Mouse (Mus musculus) lung, embryonic 14.5 days (tissue): Measurements from ENCODE around the gene Dyrk4. TPM values are rescaled to one million over a fixed set of nuclear protein-coding genes. Genes with fewer than 3 reads are reported as not detected.

ENCODE experiments used
- ATAC-seq: fragments of 200-750 bp; cut with Nextera tagmentation; 2 replicates; pipeline ENCODE4 v1.8.0; 2017; ENCODE audit warnings: mild to moderate bottlenecking, moderate TSS enrichment, moderate library complexity; ENCODE audit not compliant: insufficient read depth
- DNase-seq: peaks from one replicate; pipeline ENCODE4 v3.0.0-alpha.2; 2015
- H3K27ac ChIP-seq: fragments of 300-500 bp; sonication (generic); 2 replicates; pipeline ENCODE4 v1.5.1; 2014; ENCODE audit warnings: low read depth, mild to moderate bottlenecking, moderate library complexity
- H3K27me3 ChIP-seq: fragments of 300-500 bp; sonication (generic); 2 replicates; pipeline ENCODE4 v1.6.1; 2014; ENCODE audit warnings: low read length, control low read depth; ENCODE audit not compliant: insufficient read depth
- H3K36me3 ChIP-seq: fragments of 300-500 bp; sonication (generic); 2 replicates; pipeline ENCODE4 v1.6.1; 2014; ENCODE audit warnings: control low read depth; ENCODE audit not compliant: insufficient read depth
- H3K4me1 ChIP-seq: fragments of 300-500 bp; sonication (generic); 2 replicates; pipeline ENCODE4 v1.6.1; 2014; ENCODE audit warnings: antibody characterized with exemption, control low read depth; ENCODE audit not compliant: insufficient read depth
- H3K4me2 ChIP-seq: fragments of 300-500 bp; sonication (generic); 2 replicates; pipeline ENCODE4 v1.6.1; 2014; ENCODE audit warnings: mild to moderate bottlenecking
- H3K4me3 ChIP-seq: fragments of 300-500 bp; sonication (generic); 2 replicates; pipeline ENCODE4 v1.5.1; 2014; ENCODE audit warnings: low read depth, low read length
- H3K9ac ChIP-seq: fragments of 300-500 bp; sonication (generic); 2 replicates; pipeline ENCODE4 v1.6.1; 2014
- H3K9me3 ChIP-seq: fragments of 300-500 bp; sonication (generic); 2 replicates; pipeline ENCODE4 v1.6.1; 2016; ENCODE audit warnings: low read depth, low read length, control low read depth
- CTCF ChIP-seq: IDR thresholded peaks from 2 replicates; pipeline ENCODE4 v1.5.1; 2016; ENCODE audit warnings: antibody characterized with exemption, low read depth
- WGBS: fragments of 180-500 bp; shearing (Covaris S2); extraction: QIAGEN DNeasy Blood & Tissue Kit; methylation state at CpG from one replicate; pipeline ENCODE4 v1.1.7; 2014; 5-methylcytosine and 5-hydroxymethylcytosine counted together
- polyA plus RNA-seq: library from polyadenylated mRNA; unstranded; fragments of >200 nt; fragmentation: Nextera tagmentation; extraction: Ambion mirVana; gene quantifications from 2 replicates; pipeline ENCODE4 v1.2.1, GENCODE M21; 2014

The Dyrk4 gene
- polyA plus RNA-seq, 1 experiment from 2014 or later = 0.13 TPM

- Histone ChIP-seq H3K36me3 (peaks cover 26% of the 10 kb centered on the region), H3K27ac (no peak overlapping the region), H3K27me3 (no peaks in the 10 kb centered on the region), H3K4me2 (no peak overlapping the region), H3K4me3 (no peak overlapping the region), H3K9me3 (no peaks in the 10 kb centered on the region), H3K4me1 (no peaks in the 10 kb centered on the region), H3K9ac (no peak overlapping the region)
- ATAC-seq (no peak), DNase-seq (peak; percentile 72)
- peak; percentile 45 for TF ChIP-seq CTCF
- 85% methylated on average over 4 of the region's 4 CpGs for WGBS
These were observed 26.7 kb upstream of the Dyrk4 start for GRCm38 (mm10) chr6:126948336-126948735.

- Histone ChIP-seq H3K4me1 (peaks cover 3% of the 10 kb centered on the region; the same call in 1 of the 2 replicates), H3K27ac (no peak overlapping the region), H3K9ac (peak overlapping the region; percentile 79; the same call in 1 of the 2 replicates), H3K27me3 (no peaks in the 10 kb centered on the region), H3K9me3 (no peaks in the 10 kb centered on the region), H3K4me2 (peak overlapping the region; percentile 80), H3K4me3 (peak overlapping the region; percentile 61), H3K36me3 (peaks cover 11% of the 10 kb centered on the region)
- no peak for ATAC-seq
- WGBS = 3% methylated on average over 5 of the region's 5 CpGs
- peak; percentile 27; the same call in 1 of the 2 replicates for TF ChIP-seq CTCF
- peak; percentile 26 for DNase-seq
These were observed 18.8 kb upstream of the Dyrk4 start for GRCm38 (mm10) chr6:126940451-126940850.

DNA sequence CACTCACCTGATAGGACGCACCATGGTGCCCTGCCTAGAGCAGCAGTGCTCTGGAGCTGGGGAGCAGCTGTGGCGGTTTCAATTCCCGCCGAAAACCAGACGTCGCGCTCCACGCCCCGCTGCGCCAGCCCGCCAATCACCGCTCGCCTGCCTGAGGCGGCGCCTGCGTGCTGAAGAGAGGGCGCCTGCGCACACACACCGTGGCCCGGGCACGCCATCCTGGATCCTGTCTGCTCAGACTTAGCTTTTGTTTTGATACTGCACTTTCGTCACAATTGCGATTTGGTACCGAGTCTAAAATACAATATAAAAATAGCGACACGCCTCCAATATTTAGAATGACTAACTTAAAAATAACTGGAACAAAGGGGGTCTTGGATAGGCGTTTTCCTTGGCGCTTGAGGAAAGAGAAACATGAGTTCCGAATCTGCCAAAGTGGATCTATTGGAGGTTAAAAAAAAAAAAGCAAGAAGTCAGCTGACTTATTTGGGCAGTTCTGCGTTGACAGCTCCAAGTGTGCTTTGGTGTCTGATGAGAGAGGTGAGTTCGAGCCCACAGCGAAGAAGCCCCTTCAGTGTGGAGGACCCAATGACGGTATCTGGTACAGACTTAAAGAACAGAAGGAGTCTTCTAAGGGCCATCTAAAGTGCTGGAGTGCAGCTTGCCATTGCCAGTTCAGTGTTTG lies 18.0 kb upstream of the Dyrk4 start, which contains the start of the genes Rad51ap1 and D6Wsu163e:
TSS of gene Rad51ap1 (minus strand) at position 101 of the 685 bp plus-strand sequence.
TSS of gene D6Wsu163e (plus strand) at position 476 of the 685 bp plus-strand sequence.
- ATAC-seq (peak; percentile 100), DNase-seq (peak; percentile 97)
- Histone ChIP-seq H3K9ac (peak within 1 kb of the TSS; percentile 79), H3K4me3 (peak within 1 kb of the TSS; percentile 61), H3K27me3 (no peaks in the 10 kb centered on the region), H3K4me1 (peaks cover 3% of the 10 kb centered on the region; the same call in 1 of the 2 replicates), H3K27ac (peak within 1 kb of the TSS; percentile 31; the same call in 1 of the 2 replicates), H3K9me3 (no peaks in the 10 kb centered on the region), H3K4me2 (peak within 1 kb of the TSS; percentile 80), H3K36me3 (0 out of 2 replicates have a peak, but pooled peaks cover 4% of the 10 kb centered on the region)
- WGBS = under 1% methylated on average over 33 of the region's 33 CpGs
- TF ChIP-seq CTCF = no peak

DNA sequence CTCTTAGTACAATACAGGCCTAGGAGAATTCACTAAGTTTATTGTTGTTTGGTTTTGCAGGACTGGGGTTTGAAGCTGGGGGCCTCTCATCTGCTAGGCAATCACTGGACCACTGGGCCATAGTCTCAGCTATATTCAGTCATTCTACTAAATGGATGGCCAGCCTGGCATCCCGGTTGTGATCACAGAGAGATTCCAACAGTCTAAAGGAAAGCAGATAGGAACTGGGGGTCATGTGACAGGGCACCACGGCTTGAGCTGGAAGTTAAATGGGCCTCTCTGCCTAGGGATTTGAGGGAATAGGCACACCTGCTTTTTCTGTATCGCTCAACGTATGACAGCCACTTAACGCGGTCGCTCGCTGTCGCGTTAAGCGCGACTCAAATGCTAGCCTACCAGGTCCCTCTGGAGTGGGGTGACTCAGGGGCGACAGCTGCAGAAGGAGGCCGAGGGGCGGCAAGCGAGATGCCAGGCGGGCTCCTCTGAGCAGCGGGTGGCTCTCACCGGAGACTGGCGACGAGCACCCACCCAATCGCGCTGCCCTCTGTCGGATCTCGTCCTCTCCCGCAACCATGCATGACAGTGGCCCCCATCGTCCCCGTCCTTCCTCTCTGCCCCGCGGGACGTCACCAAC lies 17.3 kb upstream of the Dyrk4 start:
- ATAC-seq (no peak; the same call in 1 of the 2 replicates), DNase-seq (peak; percentile 1)
- Histone ChIP-seq H3K9ac (peak overlapping the region; percentile 79), H3K27me3 (no peaks in the 10 kb centered on the region), H3K4me3 (peak overlapping the region; percentile 61), H3K4me1 (peaks cover 3% of the 10 kb centered on the region; the same call in 1 of the 2 replicates), H3K36me3 (peaks cover 9% of the 10 kb centered on the region; the same call in 1 of the 2 replicates), H3K9me3 (no peaks in the 10 kb centered on the region), H3K27ac (no peak overlapping the region), H3K4me2 (peak overlapping the region; percentile 80)
- under 1% methylated on average over 31 of the region's 31 CpGs for WGBS
- TF ChIP-seq CTCF = no peak

- Histone ChIP-seq H3K4me2 (peak overlapping the region; percentile 80), H3K27me3 (no peaks in the 10 kb centered on the region), H3K9ac (peak overlapping the region; percentile 79; the same call in 1 of the 2 replicates), H3K36me3 (peaks cover 19% of the 10 kb centered on the region), H3K4me3 (peak overlapping the region; percentile 61), H3K4me1 (peaks cover 3% of the 10 kb centered on the region; the same call in 1 of the 2 replicates), H3K27ac (no peak overlapping the region), H3K9me3 (no peaks in the 10 kb centered on the region)
- ATAC-seq (no peak), DNase-seq (peak; percentile 11)
- peak; percentile 33 for TF ChIP-seq CTCF
- 77% methylated on average over 2 of the region's 2 CpGs for WGBS
These were observed 16.4 kb upstream of the Dyrk4 start for GRCm38 (mm10) chr6:126938047-126938446.

DNA sequence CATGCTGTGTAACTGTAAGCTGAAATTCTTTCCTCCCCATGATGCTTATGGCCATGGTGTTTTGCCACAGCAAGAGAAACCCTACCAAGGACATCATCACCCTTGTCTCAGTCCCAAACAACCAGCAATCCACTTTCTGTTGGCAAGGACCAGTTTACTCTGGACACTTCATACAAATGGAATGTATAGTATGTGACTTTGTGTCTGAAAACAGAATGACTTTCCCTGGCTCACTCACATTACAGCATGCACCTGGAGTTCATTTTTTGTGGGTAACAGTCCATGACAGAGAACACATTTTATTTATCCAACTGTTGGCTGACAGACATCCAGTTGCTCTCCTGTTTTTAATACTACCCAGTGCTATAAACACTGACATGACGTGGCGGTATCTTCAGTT lies 11.3 kb upstream of the Dyrk4 start:
- WGBS = 88% methylated on average over 2 of the region's 2 CpGs
- no peaks in the 10 kb centered on the region for H3K9me3 ChIP-seq
- DNase-seq (no peak), ATAC-seq (no peak)
- H3K4me2 ChIP-seq = no peak overlapping the region
- no peaks in the 10 kb centered on the region for H3K27me3 ChIP-seq
- peaks cover 63% of the 10 kb centered on the region for H3K36me3 ChIP-seq
- no peak overlapping the region for H3K27ac ChIP-seq
- TF ChIP-seq CTCF = no peak
- no peaks in the 10 kb centered on the region for H3K4me1 ChIP-seq
- H3K9ac ChIP-seq = no peak overlapping the region
- no peak overlapping the region for H3K4me3 ChIP-seq

DNA sequence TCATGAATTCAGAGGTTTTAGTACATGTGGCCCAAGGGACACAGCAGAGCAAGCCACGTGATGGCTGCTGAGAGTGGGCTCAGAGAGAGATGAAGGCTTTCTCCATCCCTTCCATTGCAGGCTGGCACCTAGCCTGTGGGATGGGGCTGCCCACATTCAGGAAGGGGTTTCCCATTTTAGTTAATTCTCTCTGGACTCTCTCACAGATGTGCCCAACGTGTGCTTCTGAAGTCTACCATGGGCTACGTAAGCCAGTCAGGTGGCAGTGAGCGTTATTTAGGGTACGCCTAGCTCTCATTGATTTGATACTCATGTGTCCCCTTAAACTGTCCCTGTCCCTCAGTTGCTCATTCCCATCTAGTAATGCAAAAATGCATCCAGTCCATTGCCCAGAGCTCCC lies 6.7 kb downstream of the Dyrk4 start:
- H3K4me2 ChIP-seq = no peak overlapping the region
- WGBS = 76% methylated on average over 5 of the region's 5 CpGs
- no peaks in the 10 kb centered on the region for H3K27me3 ChIP-seq
- no peak for TF ChIP-seq CTCF
- no peaks in the 10 kb centered on the region for H3K36me3 ChIP-seq
- no peaks in the 10 kb centered on the region for H3K4me1 ChIP-seq
- ATAC-seq (no peak), DNase-seq (no peak)
- no peak overlapping the region for H3K27ac ChIP-seq
- no peak overlapping the region for H3K4me3 ChIP-seq
- no peak overlapping the region for H3K9ac ChIP-seq
- no peaks in the 10 kb centered on the region for H3K9me3 ChIP-seq
